Mouse (Mus musculus): ENCODE measurements around the gene Fam102b. TPM values are rescaled to one million over a fixed set of nuclear protein-coding genes. Genes with fewer than 3 reads are reported as not detected.

Gene Fam102b
- polyA plus RNA-seq, 1 experiment from 2014 or later: 8.2 TPM

DNA sequence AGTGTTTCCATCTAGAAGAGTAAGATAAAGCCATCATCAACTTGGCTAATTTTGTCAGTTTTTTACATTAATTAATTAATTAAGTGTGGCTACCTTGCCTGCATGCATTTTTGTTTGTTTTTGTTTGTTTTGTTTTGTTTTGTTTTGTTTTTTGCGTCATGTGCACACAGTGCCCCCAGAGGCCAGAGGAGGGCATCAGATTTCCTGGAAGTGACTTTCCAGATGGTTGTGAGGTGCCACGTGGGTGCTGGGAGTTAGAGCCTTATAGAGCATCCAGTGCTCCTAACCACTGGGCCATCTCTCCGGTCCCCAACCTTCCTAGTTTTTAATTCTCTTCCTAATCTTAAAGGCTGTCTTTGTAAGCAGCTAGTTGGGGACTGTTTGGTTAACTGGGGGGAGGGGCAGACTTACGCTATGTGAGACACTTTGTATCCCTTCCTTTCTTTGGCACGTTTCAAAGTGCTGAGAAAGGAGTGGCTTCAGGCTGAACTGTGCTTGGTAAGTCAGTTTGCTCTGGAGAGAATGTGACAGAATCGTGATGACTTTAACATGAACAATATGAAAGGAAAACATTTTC is 20.4 kb upstream of the Fam102b start:
- peak; percentile 50 for TF ChIP-seq CTCF (IDR thresholded peaks at IDR 0.05; ENCODE audit: low read depth)
- no peaks in the 10 kb centered on the region for H3K27me3 ChIP-seq (replicated peaks; ENCODE audit: control insufficient read depth, insufficient read depth, low read length)
- H3K27ac ChIP-seq (ENCODE audit: low read depth, low read length): no peak overlapping the region
- H3K9me3 ChIP-seq (ENCODE audit: control insufficient read depth): no peaks in the 10 kb centered on the region
- no peaks in the 10 kb centered on the region for H3K4me1 ChIP-seq (replicated peaks; ENCODE audit: control insufficient read depth, insufficient read depth, low read length)
- no peak overlapping the region for H3K4me3 ChIP-seq (ENCODE audit: low read depth, low read length)
- no peak overlapping the region for H3K4me2 ChIP-seq (replicated peaks; ENCODE audit: low read depth)
- 34% methylated on average over 6 of the region's 6 CpGs for WGBS
- H3K9ac ChIP-seq (ENCODE audit: low read depth, low read length): no peak overlapping the region
- ATAC-seq: no peak
- H3K36me3 ChIP-seq (ENCODE audit: control insufficient read depth, insufficient read depth): no peaks in the 10 kb centered on the region

GRCm38 (mm10) chr3:109046428-109046827 is 19.0 kb upstream of the Fam102b start:
- Histone ChIP-seq H3K4me3 (ENCODE audit: low read depth, low read length) (no peak overlapping the region), H3K4me1 (replicated peaks; ENCODE audit: control insufficient read depth, insufficient read depth, low read length) (no peaks in the 10 kb centered on the region), H3K4me2 (replicated peaks; ENCODE audit: low read depth) (no peak overlapping the region), H3K27ac (ENCODE audit: low read depth, low read length) (no peak overlapping the region), H3K27me3 (replicated peaks; ENCODE audit: control insufficient read depth, insufficient read depth, low read length) (no peaks in the 10 kb centered on the region), H3K9ac (ENCODE audit: low read depth, low read length) (no peak overlapping the region), H3K36me3 (ENCODE audit: control insufficient read depth, insufficient read depth) (no peaks in the 10 kb centered on the region), H3K9me3 (ENCODE audit: control insufficient read depth) (no peaks in the 10 kb centered on the region)
- 89% methylated on average over 3 of the region's 3 CpGs for WGBS
- ATAC-seq: no peak
- no peak for TF ChIP-seq CTCF (IDR thresholded peaks at IDR 0.05; ENCODE audit: low read depth)

- TF ChIP-seq CTCF (IDR thresholded peaks at IDR 0.05; ENCODE audit: low read depth): no peak
- WGBS: 80% methylated on average over 7 of the region's 7 CpGs
Observed at GRCm38 (mm10) chr3:109043395-109043794, 16.0 kb upstream of the Fam102b start.

GRCm38 (mm10) chr3:109040908-109041307 is 13.5 kb upstream of the Fam102b start:
- Histone ChIP-seq H3K4me1 (replicated peaks; ENCODE audit: control insufficient read depth, insufficient read depth, low read length) (no peaks in the 10 kb centered on the region), H3K36me3 (ENCODE audit: control insufficient read depth, insufficient read depth) (no peaks in the 10 kb centered on the region), H3K4me2 (replicated peaks; ENCODE audit: low read depth) (no peak overlapping the region), H3K4me3 (ENCODE audit: low read depth, low read length) (no peak overlapping the region), H3K9me3 (ENCODE audit: control insufficient read depth) (no peaks in the 10 kb centered on the region), H3K9ac (ENCODE audit: low read depth, low read length) (no peak overlapping the region), H3K27me3 (replicated peaks; ENCODE audit: control insufficient read depth, insufficient read depth, low read length) (no peaks in the 10 kb centered on the region), H3K27ac (ENCODE audit: low read depth, low read length) (no peak overlapping the region)
- WGBS: 85% methylated on average over 4 of the region's 4 CpGs
- no peak for ATAC-seq
- TF ChIP-seq CTCF (IDR thresholded peaks at IDR 0.05; ENCODE audit: low read depth): no peak

More at GRCm38 (mm10) chr3:109043395-109043794, 16.0 kb upstream of the Fam102b start:
- Histone ChIP-seq H3K9ac (ENCODE audit: low read depth, low read length) (no peak overlapping the region), H3K4me3 (ENCODE audit: low read depth, low read length) (no peak overlapping the region), H3K27me3 (replicated peaks; ENCODE audit: control insufficient read depth, insufficient read depth, low read length) (no peaks in the 10 kb centered on the region), H3K4me1 (replicated peaks; ENCODE audit: control insufficient read depth, insufficient read depth, low read length) (no peaks in the 10 kb centered on the region), H3K9me3 (ENCODE audit: control insufficient read depth) (no peaks in the 10 kb centered on the region), H3K4me2 (replicated peaks; ENCODE audit: low read depth) (no peak overlapping the region), H3K36me3 (ENCODE audit: control insufficient read depth, insufficient read depth) (no peaks in the 10 kb centered on the region), H3K27ac (ENCODE audit: low read depth, low read length) (no peak overlapping the region)
- ATAC-seq: no peak

GRCm38 (mm10) chr3:109034411-109034810 is 7.0 kb upstream of the Fam102b start:
- ATAC-seq: no peak
- Histone ChIP-seq H3K9ac (ENCODE audit: low read depth, low read length) (no peak overlapping the region), H3K36me3 (ENCODE audit: control insufficient read depth, insufficient read depth) (no peaks in the 10 kb centered on the region), H3K4me3 (ENCODE audit: low read depth, low read length) (no peak overlapping the region), H3K9me3 (ENCODE audit: control insufficient read depth) (no peaks in the 10 kb centered on the region), H3K4me1 (replicated peaks; ENCODE audit: control insufficient read depth, insufficient read depth, low read length) (peaks cover 7% of the 10 kb centered on the region), H3K27me3 (replicated peaks; ENCODE audit: control insufficient read depth, insufficient read depth, low read length) (no peaks in the 10 kb centered on the region), H3K4me2 (replicated peaks; ENCODE audit: low read depth) (no peak overlapping the region), H3K27ac (ENCODE audit: low read depth, low read length) (no peak overlapping the region)
- no peak for TF ChIP-seq CTCF (IDR thresholded peaks at IDR 0.05; ENCODE audit: low read depth)
- WGBS: 69% methylated on average over 1 of the region's 1 CpGs

DNA sequence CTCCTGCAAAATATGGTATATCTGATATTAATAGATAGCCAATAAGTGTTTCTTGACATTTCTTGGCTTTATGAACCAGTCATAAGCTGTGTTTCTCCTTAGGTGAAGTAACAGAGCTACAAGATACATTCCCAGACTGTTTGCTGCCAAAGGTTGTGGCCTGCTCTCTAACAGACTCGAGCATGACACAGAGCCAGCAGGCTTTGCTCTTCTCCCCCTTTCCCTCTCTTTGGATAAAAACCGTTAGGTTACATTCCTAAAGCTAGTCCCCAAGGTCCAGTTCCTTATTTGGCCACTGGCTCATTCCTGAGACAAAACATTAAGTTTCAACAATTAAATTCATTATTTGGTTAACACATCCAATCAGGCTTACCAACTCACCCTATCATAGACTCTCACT is 4.9 kb upstream of the Fam102b start:
- 44% methylated on average over 2 of the region's 2 CpGs for WGBS
- Histone ChIP-seq H3K27ac (ENCODE audit: low read depth, low read length) (no peak overlapping the region), H3K4me1 (replicated peaks; ENCODE audit: control insufficient read depth, insufficient read depth, low read length) (peaks cover 7% of the 10 kb centered on the region), H3K9me3 (ENCODE audit: control insufficient read depth) (no peaks in the 10 kb centered on the region), H3K9ac (ENCODE audit: low read depth, low read length) (no peak overlapping the region), H3K4me3 (ENCODE audit: low read depth, low read length) (no peak overlapping the region), H3K36me3 (ENCODE audit: control insufficient read depth, insufficient read depth) (no peaks in the 10 kb centered on the region), H3K4me2 (replicated peaks; ENCODE audit: low read depth) (no peak overlapping the region), H3K27me3 (replicated peaks; ENCODE audit: control insufficient read depth, insufficient read depth, low read length) (no peaks in the 10 kb centered on the region)
- no peak for ATAC-seq
- no peak for TF ChIP-seq CTCF (IDR thresholded peaks at IDR 0.05; ENCODE audit: low read depth)

GRCm38 (mm10) chr3:109031626-109032025 is 4.2 kb upstream of the Fam102b start:
- no peak for TF ChIP-seq CTCF (IDR thresholded peaks at IDR 0.05; ENCODE audit: low read depth)
- WGBS: 66% methylated on average over 3 of the region's 3 CpGs
- H3K27me3 ChIP-seq (replicated peaks; ENCODE audit: control insufficient read depth, insufficient read depth, low read length): no peaks in the 10 kb centered on the region
- H3K36me3 ChIP-seq (ENCODE audit: control insufficient read depth, insufficient read depth): no peaks in the 10 kb centered on the region
- no peak overlapping the region for H3K27ac ChIP-seq (ENCODE audit: low read depth, low read length)
- peaks cover 7% of the 10 kb centered on the region for H3K4me1 ChIP-seq (replicated peaks; ENCODE audit: control insufficient read depth, insufficient read depth, low read length)
- H3K9ac ChIP-seq (ENCODE audit: low read depth, low read length): no peak overlapping the region
- no peak overlapping the region for H3K4me2 ChIP-seq (replicated peaks; ENCODE audit: low read depth)
- H3K9me3 ChIP-seq (ENCODE audit: control insufficient read depth): no peaks in the 10 kb centered on the region
- H3K4me3 ChIP-seq (ENCODE audit: low read depth, low read length): no peak overlapping the region
- no peak for ATAC-seq
